Mouse (Mus musculus): ENCODE measurements at regions not wholly inside any gene's neighbourhood (a gene's known extent, or its start where the extent isn't known, plus 50 kb on each side); places are given as distances from the start of the nearest gene placed in this dataset.

GRCm38 (mm10) chr2:128379554-128379953, 211.5 kb upstream of the Spdye4c start:
- peaks cover 10% of the 10 kb centered on the region for H3K4me1 ChIP-seq
- no peak overlapping the region for H3K4me2 ChIP-seq (replicated peaks)
- H3K27me3 ChIP-seq, result no peaks in the 10 kb centered on the region
- H3K27ac ChIP-seq, result no peak overlapping the region
- H3K9ac ChIP-seq, result no peak overlapping the region
- H3K4me3 ChIP-seq, result no peak overlapping the region
- 66% methylated on average over 8 of the region's 8 CpGs for WGBS
- no peaks in the 10 kb centered on the region for H3K36me3 ChIP-seq
- ATAC-seq (ENCODE audit: low FRiP score, low read depth), result no peak
- H3K9me3 ChIP-seq, result no peaks in the 10 kb centered on the region

- Histone ChIP-seq H3K27me3 (no peaks in the 10 kb centered on the region), H3K4me3 (no peak overlapping the region), H3K36me3 (no peaks in the 10 kb centered on the region), H3K4me1 (peaks cover 10% of the 10 kb centered on the region), H3K9ac (no peak overlapping the region), H3K9me3 (no peaks in the 10 kb centered on the region), H3K4me2 (replicated peaks) (no peak overlapping the region), H3K27ac (no peak overlapping the region)
- 56% methylated on average over 7 of the region's 7 CpGs for WGBS
- ATAC-seq (ENCODE audit: low FRiP score, low read depth), result no peak
These were observed 210.4 kb upstream of the Spdye4c start for GRCm38 (mm10) chr2:128380581-128380980.

GRCm38 (mm10) chr2:128381684-128382205, 209.3 kb upstream of the Spdye4c start:
- Histone ChIP-seq H3K9ac (no peak overlapping the region), H3K4me3 (no peak overlapping the region), H3K27me3 (no peaks in the 10 kb centered on the region), H3K36me3 (no peaks in the 10 kb centered on the region), H3K4me1 (peaks cover 10% of the 10 kb centered on the region), H3K27ac (no peak overlapping the region), H3K4me2 (replicated peaks) (no peak overlapping the region), H3K9me3 (no peaks in the 10 kb centered on the region)
- WGBS, result 83% methylated on average over 5 of the region's 5 CpGs
- ATAC-seq (ENCODE audit: low FRiP score, low read depth), result no peak

GRCm38 (mm10) chr2:128382473-128382872, 208.5 kb upstream of the Spdye4c start:
- H3K4me2 ChIP-seq (replicated peaks), result no peak overlapping the region
- no peak overlapping the region for H3K4me3 ChIP-seq
- no peak for ATAC-seq (ENCODE audit: low FRiP score, low read depth)
- no peaks in the 10 kb centered on the region for H3K9me3 ChIP-seq
- no peak overlapping the region for H3K9ac ChIP-seq
- peaks cover 3% of the 10 kb centered on the region for H3K4me1 ChIP-seq
- WGBS, result 80% methylated on average over 4 of the region's 4 CpGs
- H3K27me3 ChIP-seq, result no peaks in the 10 kb centered on the region
- no peak overlapping the region for H3K27ac ChIP-seq
- no peaks in the 10 kb centered on the region for H3K36me3 ChIP-seq

- Histone ChIP-seq H3K4me1 (peaks cover 6% of the 10 kb centered on the region), H3K27me3 (no peaks in the 10 kb centered on the region), H3K27ac (no peak overlapping the region), H3K9me3 (no peaks in the 10 kb centered on the region), H3K9ac (no peak overlapping the region), H3K36me3 (no peaks in the 10 kb centered on the region), H3K4me3 (no peak overlapping the region), H3K4me2 (replicated peaks) (no peak overlapping the region)
- no peak for ATAC-seq (ENCODE audit: low FRiP score, low read depth)
- 81% methylated on average over 10 of the region's 10 CpGs for WGBS
These were observed 206.4 kb upstream of the Spdye4c start for GRCm38 (mm10) chr2:128384612-128385011.

- no peak for ATAC-seq (ENCODE audit: low FRiP score, low read depth)
- H3K9me3 ChIP-seq, result no peaks in the 10 kb centered on the region
- 55% methylated on average over 4 of the region's 4 CpGs for WGBS
- H3K27ac ChIP-seq, result no peak overlapping the region
- H3K36me3 ChIP-seq, result no peaks in the 10 kb centered on the region
- no peak overlapping the region for H3K9ac ChIP-seq
- no peak overlapping the region for H3K4me3 ChIP-seq
- H3K27me3 ChIP-seq, result no peaks in the 10 kb centered on the region
- no peak overlapping the region for H3K4me2 ChIP-seq (replicated peaks)
- peaks cover 9% of the 10 kb centered on the region for H3K4me1 ChIP-seq
These were observed 204.0 kb upstream of the Spdye4c start for GRCm38 (mm10) chr2:128386846-128387621.

- Histone ChIP-seq H3K4me3 (no peak overlapping the region), H3K9me3 (no peaks in the 10 kb centered on the region), H3K36me3 (no peaks in the 10 kb centered on the region), H3K9ac (no peak overlapping the region), H3K27me3 (peaks cover 3% of the 10 kb centered on the region; the same call in 1 of the 2 replicates), H3K4me2 (replicated peaks) (no peak overlapping the region), H3K27ac (no peak overlapping the region), H3K4me1 (peaks cover 18% of the 10 kb centered on the region)
- WGBS, result 87% methylated on average over 8 of the region's 8 CpGs
- ATAC-seq (ENCODE audit: low FRiP score, low read depth), result no peak
These were observed 203.0 kb upstream of the Spdye4c start for GRCm38 (mm10) chr2:128387851-128388471.

GRCm38 (mm10) chr2:128388883-128389470, 202.0 kb upstream of the Spdye4c start:
- Histone ChIP-seq H3K9ac (peak overlapping the region; percentile 39; the same call in 1 of the 2 replicates), H3K9me3 (no peaks in the 10 kb centered on the region), H3K4me1 (peaks cover 27% of the 10 kb centered on the region), H3K4me3 (no peak overlapping the region), H3K27ac (no peak overlapping the region), H3K4me2 (replicated peaks) (no peak overlapping the region), H3K27me3 (peaks cover 8% of the 10 kb centered on the region; the same call in 1 of the 2 replicates), H3K36me3 (no peaks in the 10 kb centered on the region)
- WGBS, result 27% methylated on average over 7 of the region's 7 CpGs
- no peak for ATAC-seq (ENCODE audit: low FRiP score, low read depth)

GRCm38 (mm10) chr2:128392344-128392743, 198.7 kb upstream of the Spdye4c start:
- WGBS, result 11% methylated on average over 9 of the region's 9 CpGs
- ATAC-seq (ENCODE audit: low FRiP score, low read depth), result no peak
- H3K4me2 ChIP-seq (replicated peaks), result peak overlapping the region; percentile 43
- no peaks in the 10 kb centered on the region for H3K9me3 ChIP-seq
- no peak overlapping the region for H3K4me3 ChIP-seq
- no peak overlapping the region for H3K9ac ChIP-seq
- no peaks in the 10 kb centered on the region for H3K36me3 ChIP-seq
- peaks cover 15% of the 10 kb centered on the region; the same call in 1 of the 2 replicates for H3K27me3 ChIP-seq
- H3K27ac ChIP-seq, result no peak overlapping the region
- H3K4me1 ChIP-seq, result peaks cover 33% of the 10 kb centered on the region

GRCm38 (mm10) chr2:128393401-128393800, 197.6 kb upstream of the Spdye4c start:
- WGBS, result 13% methylated on average over 8 of the region's 8 CpGs

GRCm38 (mm10) chr2:128393921-128394320, 197.1 kb upstream of the Spdye4c start:
- no peaks in the 10 kb centered on the region for H3K36me3 ChIP-seq
- no peaks in the 10 kb centered on the region for H3K9me3 ChIP-seq
- ATAC-seq (ENCODE audit: low FRiP score, low read depth), result no peak
- H3K9ac ChIP-seq, result no peak overlapping the region
- H3K27ac ChIP-seq, result no peak overlapping the region
- peaks cover 15% of the 10 kb centered on the region; the same call in 1 of the 2 replicates for H3K27me3 ChIP-seq
- H3K4me3 ChIP-seq, result no peak overlapping the region
- 69% methylated on average over 5 of the region's 5 CpGs for WGBS
- H3K4me2 ChIP-seq (replicated peaks), result no peak overlapping the region
- peaks cover 30% of the 10 kb centered on the region for H3K4me1 ChIP-seq

More at GRCm38 (mm10) chr2:128393401-128393800, 197.6 kb upstream of the Spdye4c start:
- H3K9me3 ChIP-seq, result no peaks in the 10 kb centered on the region
- H3K9ac ChIP-seq, result no peak overlapping the region
- H3K36me3 ChIP-seq, result no peaks in the 10 kb centered on the region
- no peak for ATAC-seq (ENCODE audit: low FRiP score, low read depth)
- H3K27me3 ChIP-seq, result peaks cover 15% of the 10 kb centered on the region; the same call in 1 of the 2 replicates
- H3K4me3 ChIP-seq, result no peak overlapping the region
- peaks cover 33% of the 10 kb centered on the region for H3K4me1 ChIP-seq
- H3K4me2 ChIP-seq (replicated peaks), result no peak overlapping the region
- no peak overlapping the region for H3K27ac ChIP-seq
